Mouse (Mus musculus): ENCODE measurements around the gene Fam189a2. TPM values are rescaled to one million over a fixed set of nuclear protein-coding genes. Genes with fewer than 3 reads are reported as not detected.

Gene Fam189a2
- total RNA-seq, 4 experiments from 2014 or later = 21.5 to 31.0 (median 28.2) TPM

DNA sequence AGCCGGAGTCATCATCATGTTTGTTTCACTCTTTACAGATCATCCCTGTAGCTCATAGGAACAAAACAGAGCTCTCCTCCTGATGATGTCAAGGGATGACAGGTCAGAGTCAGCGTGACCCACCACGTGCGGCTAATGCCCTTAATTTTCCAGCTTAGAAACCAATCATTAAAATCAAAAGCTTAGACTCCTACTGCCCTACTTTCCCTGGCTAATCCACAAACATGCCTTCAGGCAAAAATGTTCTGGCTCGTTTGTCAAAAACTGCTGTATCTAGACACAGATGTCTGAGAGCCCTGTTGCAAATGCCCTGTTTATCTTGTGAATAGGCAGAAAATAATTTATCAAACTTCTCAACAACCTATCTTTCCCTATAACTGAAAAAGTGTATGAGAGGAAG lies 4.9 kb downstream of the Fam189a2 start:
- DNase-seq (ENCODE audit: low spot score in 2 of 2) = no peak

DNA sequence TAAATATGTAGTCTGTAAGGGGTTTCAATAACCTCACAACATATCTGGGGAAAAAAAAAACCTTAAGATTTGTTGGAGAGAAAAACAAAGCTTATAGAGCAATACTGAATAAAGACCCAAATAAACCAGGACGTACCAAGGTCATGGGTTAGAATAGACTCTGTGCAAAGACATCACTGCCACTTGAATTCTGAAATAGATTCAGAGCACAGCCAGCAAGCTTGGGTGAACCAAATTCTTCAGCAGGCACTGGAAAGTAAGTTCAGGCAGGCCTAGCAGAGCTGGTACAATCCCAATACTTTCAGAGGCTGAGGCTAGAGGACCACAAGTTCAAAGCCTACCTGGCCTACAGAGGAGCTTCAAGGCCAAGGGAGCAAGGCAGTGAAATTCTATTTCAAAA lies 6.2 kb downstream of the Fam189a2 start:
- DNase-seq (ENCODE audit: low spot score in 2 of 2) = no peak

DNA sequence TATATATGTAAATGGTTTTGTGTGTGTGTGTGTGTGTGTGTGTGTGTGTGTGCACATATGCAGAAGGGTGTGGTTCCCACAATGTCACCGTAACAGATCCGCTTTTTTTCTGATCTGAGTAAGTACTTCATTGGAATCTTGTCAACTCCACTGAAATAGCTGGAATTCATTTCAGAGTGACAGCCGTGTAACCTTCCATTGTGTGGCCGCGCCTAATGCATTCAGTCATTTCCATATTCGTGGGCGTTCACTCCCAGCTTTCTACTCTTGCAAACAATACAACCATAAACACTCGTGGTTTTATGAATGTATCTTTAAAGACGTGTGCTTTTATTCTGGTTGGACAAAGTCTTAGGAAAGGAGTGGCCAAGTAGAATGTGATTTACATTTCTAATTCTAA lies 6.7 kb downstream of the Fam189a2 start:
- no peak for DNase-seq (ENCODE audit: low spot score in 2 of 2)

DNA sequence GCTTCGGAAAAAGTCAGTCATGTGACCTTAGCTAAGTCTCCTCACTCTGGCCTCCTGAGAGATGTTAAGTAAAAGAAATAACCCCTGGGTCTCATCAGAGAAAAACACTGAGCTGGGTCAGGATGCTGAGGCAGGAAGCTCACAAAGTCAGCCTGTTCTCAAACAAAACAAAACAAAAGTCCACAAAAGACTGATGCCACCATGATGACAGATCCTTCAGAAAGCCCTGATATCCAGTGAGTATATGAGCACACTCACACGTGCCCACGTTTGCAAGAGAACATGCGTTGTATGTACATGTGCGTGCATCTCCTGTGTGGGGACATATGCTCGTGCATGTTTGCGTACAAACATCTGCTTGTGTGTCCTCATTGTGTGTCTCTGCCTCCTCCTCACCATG lies 7.5 kb downstream of the Fam189a2 start:
- no peak for DNase-seq (ENCODE audit: low spot score in 2 of 2)

DNA sequence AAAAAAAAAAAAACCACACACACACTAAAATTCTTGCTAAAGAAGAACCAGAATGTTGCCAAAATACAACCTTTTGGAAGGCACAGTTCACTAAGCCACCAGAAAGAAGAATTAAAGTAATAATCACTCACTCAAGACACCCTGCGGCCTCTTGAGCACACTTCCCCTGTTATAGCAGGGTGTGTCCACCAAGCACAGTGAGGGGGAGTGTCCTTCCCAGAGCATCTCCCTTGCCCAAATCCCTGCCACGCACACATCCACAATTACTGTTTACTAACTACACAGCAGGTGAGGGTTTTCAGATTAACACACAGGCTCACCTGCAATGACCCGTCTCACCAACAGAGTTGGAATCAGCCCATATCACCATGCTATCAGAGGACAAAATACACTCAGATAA lies 8.0 kb downstream of the Fam189a2 start:
- DNase-seq (ENCODE audit: low spot score in 2 of 2) = no peak

DNA sequence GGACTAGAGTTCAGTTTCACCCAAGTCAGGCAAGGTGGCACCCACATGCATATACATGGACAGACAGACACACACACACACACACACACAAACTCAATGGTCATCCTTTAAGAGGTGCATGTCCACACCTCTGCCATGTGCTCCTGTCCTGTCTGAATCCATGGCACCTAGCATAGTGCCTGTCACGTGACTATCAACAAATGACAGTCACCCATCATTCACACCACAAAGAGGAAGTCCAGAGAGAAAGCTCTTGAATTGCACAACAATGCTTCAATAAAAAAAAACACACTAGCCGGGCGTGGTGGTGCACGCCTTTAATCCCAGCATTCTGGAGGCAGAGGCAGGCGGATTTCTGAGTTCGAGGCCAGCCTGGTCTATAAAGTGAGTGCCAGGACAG lies 8.5 kb downstream of the Fam189a2 start:
- DNase-seq (ENCODE audit: low spot score in 2 of 2) = no peak

DNA sequence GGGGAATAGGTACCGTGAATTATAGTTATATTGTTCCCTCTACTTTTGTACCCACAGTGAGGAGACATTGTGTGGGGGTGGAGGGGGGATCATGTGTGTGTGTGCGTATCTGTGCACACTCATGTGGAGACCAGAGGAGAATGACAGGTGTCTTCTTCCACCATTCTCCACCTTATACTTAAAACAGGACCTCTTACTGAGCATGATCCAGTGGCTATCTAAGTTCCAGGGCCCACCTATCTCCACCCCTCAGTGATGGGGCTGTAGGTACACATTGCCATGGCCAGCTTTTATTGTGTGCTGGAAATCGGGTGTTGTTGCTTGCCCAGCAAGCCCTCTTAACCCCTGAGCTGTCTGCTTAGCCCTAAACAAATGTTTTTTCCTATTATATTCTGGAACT lies 10.1 kb downstream of the Fam189a2 start:
- no peak for DNase-seq (ENCODE audit: low spot score in 2 of 2)

DNA sequence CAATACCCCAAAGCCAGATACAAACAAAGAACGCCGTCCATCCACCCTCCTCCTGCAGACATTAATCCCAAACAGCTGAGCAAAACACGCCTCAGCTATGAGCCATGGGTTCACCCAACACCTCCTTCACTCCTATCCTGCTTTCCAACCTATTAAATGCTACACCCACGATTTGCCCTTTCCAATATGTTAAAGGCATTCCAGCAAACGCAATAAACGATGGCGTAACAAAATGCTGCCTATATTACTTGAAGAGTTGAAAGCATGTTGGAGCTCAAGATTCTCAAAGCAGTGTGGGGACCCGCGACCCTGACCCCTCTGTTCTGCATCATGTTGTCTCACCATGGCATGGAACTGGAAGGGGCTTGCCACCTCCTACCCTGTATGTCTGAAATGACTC lies 11.2 kb downstream of the Fam189a2 start:
- DNase-seq (ENCODE audit: low spot score in 2 of 2) = no peak

DNA sequence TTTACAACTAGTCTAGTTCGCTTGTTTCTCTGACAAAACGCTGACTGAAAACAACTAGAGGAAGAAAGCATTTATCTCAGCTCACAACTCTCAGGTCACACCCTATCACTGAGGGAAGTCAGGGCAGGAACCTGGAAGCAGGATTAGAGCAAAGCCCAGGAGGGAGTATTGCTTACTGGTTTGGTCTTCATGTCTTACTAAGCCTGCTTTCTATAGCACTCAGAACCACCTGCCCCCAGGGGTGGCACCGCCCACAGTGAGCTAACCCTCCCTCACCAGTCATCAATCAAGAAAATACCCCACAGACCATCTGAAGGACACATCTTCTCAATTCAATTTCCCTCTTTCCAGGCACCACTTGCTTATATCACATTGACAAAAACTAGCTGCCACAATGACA lies 12.4 kb downstream of the Fam189a2 start:
- DNase-seq (ENCODE audit: low spot score in 2 of 2) = no peak

DNA sequence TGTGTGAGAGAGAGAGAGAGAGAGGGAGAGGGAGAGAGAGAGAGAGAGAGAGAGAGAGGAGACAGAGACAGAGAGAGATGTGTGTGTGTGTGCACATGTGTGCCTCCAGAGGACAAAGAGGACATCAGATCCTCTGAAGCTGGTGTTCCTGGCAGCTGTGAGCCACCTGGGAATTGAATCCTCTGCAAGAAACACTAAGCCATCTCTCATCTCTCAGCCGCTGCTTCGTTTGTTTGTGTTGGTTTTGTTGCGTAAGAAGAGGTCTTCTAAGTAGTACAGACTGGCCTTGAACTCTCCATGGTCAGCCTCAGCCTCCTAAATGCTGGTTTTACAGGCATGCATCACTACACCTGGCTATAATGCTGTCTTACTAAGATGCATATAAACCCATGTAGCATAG lies 12.9 kb downstream of the Fam189a2 start:
- peak in 1 of 2 experiments; percentile 36 for DNase-seq (ENCODE audit: low spot score in 2 of 2)

DNA sequence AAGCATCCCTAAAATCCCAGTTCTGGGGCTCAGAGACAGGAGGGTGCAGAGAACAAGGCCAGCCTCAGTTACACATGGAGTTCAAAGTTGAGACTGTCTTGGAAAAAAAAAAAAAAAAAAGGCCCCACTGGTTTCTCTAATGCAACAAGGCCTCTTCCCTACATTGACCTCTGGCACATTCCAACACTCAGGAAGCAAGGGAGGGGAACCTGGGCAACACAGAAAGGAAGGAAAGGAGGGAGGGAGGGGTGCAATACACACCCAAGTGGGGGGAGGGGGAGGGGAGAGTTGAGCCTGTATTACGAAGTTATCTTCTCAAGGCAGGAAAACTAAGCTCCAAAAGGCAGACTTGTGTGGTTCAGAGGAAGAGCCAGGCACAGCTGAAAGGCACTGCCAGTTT lies 13.4 kb downstream of the Fam189a2 start:
- DNase-seq (ENCODE audit: low spot score in 2 of 2) = peak in 1 of 2 experiments; percentile 29

DNA sequence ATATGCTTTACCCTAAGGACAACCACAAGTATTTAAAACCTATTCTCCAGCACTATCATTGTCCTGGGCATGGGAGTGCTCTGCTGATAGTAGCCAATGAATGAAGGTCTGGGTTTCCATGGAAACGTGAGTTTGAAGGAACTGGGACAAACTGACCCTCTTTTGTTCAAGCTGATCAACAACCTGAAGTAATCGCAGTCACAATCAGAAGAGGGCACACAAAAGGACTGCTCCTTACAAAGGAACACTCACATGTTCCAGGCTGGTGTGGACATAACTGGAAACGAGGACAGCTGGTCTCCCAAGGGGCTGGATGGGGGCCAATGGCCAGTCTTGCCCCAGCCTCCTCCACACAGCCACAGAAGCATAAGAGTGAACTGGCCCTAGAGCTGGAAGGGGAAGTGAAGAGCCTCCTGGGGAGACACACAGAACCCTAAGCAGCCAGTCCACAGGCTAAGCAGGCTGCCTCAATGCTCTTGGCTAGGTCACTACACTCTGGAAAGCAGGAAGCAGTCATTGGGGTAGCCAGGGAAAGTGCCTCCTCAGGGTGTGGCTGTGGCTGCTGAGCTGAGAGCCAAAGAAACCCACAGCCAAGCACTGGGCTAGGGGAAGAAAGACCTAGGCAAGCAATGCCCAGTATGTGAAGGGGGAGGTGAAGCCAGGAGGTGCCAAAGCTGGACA lies 14.0 kb downstream of the Fam189a2 start:
- peak; percentile 52 to 66 for DNase-seq (ENCODE audit: low spot score in 2 of 2)

DNA sequence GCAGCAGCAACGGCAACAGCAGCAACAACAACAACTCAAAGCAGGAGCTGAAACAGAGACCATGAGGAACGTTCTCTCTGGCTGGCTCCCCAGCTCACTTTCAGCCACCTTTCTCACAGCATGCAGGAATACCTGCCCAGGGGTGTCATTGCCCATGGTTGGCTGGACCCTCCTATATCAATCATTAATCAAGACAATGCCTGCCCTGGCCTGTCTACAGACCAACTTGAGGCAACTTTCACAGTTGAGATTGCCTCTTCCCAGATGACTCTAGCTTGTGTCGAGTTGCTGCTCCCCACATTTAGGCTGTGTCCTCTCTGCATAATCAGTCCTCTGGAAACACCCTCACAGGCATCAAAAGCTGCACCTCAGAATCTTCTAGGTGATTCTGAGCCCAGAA lies 17.6 kb downstream of the Fam189a2 start:
- DNase-seq (ENCODE audit: low spot score in 2 of 2) = no peak

DNA sequence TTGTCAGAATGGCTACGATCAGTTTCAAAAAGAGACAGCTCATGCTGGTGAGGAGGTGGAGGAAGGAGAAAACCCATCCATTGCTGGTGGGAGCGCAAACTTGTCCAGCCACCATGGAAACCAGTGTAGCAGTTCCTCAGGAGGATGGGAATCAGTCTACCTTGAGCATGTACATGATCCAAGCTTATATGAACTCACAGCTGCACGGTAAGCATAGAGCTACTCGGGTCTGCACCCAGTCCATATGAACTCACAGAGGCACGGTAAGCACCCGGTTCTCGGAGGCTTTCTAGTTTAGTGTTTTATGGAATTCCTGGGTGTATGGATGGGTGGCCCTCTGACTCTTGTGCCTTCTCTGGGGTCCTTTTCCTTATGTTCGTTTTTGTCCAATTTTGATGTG lies 18.3 kb downstream of the Fam189a2 start:
- DNase-seq (ENCODE audit: low spot score in 2 of 2) = no peak

DNA sequence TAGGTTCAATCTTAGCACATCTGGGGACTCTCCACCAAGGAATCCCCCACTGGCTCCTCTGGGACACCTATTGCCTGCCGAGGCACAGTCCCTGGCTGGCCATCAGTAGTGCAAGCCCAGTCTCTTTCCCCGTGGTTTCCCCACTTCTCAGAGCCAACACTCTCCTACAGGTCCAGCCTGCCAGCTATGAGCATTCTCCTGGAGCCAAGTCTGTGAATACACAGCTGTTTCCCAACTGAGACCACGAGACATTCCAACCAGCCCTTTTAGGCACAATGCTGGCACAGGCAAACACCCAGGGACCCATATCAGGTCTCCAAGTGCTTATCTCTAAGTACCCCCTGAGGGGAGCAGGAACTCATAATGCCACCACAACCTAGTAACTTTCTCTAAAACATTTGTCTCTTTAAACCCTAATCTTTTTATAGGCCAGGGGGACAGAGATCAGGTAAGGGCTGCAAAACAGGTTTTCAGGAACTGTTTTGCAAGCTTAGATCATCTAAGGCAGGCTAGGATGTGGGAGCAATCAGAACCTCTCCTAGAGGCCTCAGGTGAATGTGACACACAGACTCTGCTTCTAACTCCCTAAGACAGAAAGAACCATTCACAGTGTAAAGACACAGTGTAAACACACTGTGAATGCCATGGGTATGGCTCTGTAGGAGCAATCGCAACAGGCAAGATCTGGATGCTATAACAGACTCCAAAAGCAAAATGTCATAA lies 23.0 kb downstream of the Fam189a2 start:
- DNase-seq (ENCODE audit: low spot score in 2 of 2) = peak in 1 of 2 experiments; percentile 39

DNA sequence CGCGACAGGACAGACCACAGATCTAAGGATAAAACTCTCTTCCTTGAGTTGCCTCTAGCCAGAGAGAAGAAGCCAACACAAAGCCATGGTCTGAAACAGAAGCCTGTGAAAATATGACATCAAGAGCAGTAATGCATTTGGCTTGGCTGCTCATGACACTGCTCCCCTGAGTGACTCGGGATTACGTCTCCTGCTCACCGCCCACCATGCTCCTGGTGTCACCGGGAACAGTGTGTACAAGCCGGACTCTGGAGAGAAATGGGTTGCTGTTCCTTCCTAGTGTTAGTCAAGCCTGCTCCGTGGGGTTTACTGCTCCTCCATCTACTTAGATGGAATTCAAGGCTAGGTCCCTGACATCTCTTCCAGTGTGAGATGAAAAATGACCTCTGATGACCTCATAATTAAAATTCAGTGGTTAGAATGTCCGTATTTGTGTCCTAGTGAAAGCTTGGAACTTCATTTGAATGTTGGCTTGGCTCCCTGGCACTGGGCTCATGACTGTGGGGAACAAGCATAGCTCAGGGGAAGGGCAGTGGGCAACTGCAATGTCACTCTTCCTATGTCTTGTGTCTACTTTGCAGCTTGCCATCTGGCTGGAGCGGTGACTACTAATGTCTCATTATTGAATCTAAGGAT lies 23.7 kb downstream of the Fam189a2 start:
- peak in 1 of 2 experiments; percentile 12 for DNase-seq (ENCODE audit: low spot score in 2 of 2)

DNA sequence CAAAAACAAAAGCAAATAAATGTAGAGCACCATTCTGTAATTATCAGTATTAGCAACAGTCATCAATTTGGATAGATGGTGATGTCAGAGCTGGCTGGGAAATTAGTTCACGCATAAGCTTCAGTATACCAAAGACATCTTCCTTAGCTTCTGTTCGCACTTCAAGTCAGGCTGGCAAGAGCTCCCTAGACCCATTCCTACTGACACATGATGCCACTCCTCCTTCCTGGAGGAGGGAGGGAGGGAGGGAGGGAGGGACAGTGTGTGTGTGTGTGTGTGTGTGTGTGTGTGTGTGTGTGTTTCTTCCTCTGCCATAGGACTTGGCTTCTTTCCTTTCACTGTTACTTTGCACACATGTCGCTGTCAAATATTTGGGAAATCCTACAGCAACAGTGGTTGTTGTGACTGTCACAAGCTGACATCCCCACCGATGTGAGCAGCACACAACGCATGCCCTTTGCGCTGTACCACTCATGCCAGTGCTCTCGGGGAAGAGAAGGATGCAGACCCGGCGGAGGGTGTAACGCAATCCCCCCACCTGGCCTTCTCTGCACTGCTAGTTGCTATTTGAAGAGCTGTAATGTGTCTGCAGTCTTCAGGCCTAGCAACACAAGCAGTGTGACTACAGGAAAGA lies 34.9 kb downstream of the Fam189a2 start:
- DNase-seq (ENCODE audit: low spot score in 2 of 2) = peak; percentile 44 to 62

DNA sequence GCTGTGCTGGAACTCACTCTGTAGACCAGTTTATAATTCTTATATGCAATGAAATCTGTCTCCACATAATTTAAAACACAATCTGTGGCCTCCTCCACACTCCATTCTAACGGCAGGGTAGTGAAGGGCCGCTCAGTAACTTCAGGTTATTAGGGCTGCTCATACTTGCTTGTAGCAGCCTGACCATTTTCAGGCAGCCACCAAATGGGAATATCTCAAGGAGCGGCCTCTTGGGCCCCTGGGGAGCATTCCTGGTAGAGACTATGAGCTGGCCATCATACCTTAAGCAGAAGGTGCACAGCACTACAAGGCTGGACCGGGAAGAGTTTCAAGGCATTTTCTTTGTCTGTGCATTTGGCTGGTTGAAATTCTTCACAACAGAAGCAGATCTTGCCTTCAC lies 42.7 kb downstream of the Fam189a2 start:
- no peak for DNase-seq (ENCODE audit: low spot score in 2 of 2)

DNA sequence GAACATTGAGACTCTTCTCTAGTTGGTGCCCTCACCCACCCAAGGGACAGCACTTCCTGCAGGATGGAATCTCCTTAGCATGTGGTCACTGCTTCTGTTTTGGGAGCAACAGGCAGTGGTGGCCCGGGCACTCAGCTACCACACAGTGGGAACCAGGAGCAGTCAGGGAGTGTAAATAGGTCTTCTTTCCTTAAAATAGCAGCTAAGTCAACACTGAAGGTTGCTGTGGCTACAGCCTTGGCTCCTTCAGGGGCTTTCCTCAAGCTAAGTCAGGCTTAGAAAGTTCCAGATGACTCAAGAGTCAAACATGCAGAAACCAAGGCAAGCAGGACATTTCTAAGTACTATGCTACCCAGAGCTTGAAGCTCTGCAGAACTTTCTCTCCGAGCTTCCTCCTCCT lies 43.5 kb downstream of the Fam189a2 start:
- peak in 1 of 2 experiments; percentile 27 for DNase-seq (ENCODE audit: low spot score in 2 of 2)

DNA sequence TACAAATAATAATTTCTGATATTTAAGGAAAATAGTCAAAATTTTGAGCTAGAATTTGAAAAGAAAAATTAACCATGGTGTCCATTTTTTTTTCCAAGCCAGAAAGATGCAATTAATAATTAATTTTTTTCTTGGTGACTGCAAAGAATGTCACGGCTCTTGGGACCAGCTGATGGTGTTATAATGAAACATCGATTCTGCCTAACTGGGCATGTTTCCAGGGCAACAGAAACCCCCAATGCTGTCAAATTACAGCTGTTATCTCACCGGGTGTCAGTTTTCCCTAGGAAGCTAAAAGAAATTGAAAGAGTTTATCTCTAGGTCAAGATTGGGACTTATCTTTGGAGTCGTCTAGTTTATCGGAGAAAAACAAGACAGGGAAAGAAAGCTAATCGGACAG lies 46.6 kb downstream of the Fam189a2 start:
- DNase-seq (ENCODE audit: low spot score in 2 of 2) = no peak

DNA sequence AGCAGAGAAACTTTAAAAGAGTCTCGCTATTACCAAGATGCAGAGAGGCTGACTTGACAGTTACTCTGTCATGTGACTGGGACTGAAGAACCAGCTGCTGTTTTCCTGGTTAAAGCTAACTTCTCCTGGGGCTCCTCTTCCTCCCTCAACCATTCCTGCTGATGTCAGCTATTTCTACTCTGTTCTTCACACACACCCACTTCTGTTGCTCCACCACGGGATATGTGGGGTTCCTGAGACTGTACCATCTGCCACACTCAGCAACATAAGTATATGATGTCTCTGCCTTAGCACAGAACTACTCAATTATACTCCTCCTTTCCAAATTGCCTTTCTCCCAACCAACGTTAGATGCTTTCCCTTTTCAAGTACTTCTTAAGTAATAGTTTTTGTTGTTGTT lies 50.2 kb downstream of the Fam189a2 start:
- no peak for DNase-seq (ENCODE audit: low spot score in 2 of 2)

DNA sequence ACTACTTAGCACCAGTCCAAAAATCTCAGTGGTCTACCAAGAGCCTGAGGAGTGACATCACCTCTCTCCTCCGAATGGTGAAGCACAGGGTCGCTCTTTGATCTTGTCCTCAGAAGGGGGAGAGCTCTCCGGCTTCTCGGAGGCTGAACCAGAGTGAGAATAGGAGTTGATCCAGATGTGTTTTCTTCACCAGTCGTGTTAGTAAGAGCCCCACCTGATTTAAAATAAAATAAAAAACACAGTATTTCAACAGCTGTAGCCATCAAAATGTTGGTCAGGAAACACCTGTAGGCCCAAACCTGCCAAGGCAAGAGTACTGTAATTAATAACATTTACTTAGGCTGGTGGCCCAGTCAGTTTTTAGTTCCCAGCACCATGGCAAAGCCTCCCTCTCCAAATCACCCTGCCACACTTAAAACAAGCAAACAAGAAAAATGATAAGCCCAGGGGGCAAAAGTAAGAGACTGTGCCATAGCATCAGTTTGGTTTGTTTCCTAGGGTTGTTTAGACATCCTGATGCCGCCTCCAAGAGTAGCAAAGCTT lies 52.8 kb downstream of the Fam189a2 start:
- DNase-seq (ENCODE audit: low spot score in 2 of 2) = no peak
